Mouse (Mus musculus): ENCODE data around the gene Cyb5r4.
A peak's percentile ranks its signal among the peaks of the same experiment; 100 is the strongest.
"Not testable (repeated sequence)": the region's sequence is repeated elsewhere in the genome, so short reads cannot be mapped to it uniquely, and the experiment has no call there.

Cyb5r4 gene

GRCm38 (mm10) chr9:87021778-87022523 lies at the start of gene Cyb5r4:
TSS of gene Cyb5r4 (plus strand) at chr9:87022014.
- peak; percentile 93 for DNase-seq

- DNase-seq: not testable (repeated sequence)
These were observed 49.3 kb upstream of the Cyb5r4 start for GRCm38 (mm10) chr9:86972471-86972870.

- peak; percentile 5 for DNase-seq
These were observed 48.3 kb upstream of the Cyb5r4 start for GRCm38 (mm10) chr9:86973562-86973961.

- DNase-seq: no peak
These were observed 44.9 kb upstream of the Cyb5r4 start for GRCm38 (mm10) chr9:86976896-86977295.

GRCm38 (mm10) chr9:86978257-86978907 lies 43.4 kb upstream of the Cyb5r4 start:
- no peak for DNase-seq

- no peak for DNase-seq
These were observed 41.8 kb upstream of the Cyb5r4 start for GRCm38 (mm10) chr9:86980048-86980447.

GRCm38 (mm10) chr9:86980942-86981341 lies 40.9 kb upstream of the Cyb5r4 start:
- DNase-seq: no peak

GRCm38 (mm10) chr9:86981551-86981950 lies 40.3 kb upstream of the Cyb5r4 start:
- DNase-seq: no peak

- DNase-seq: no peak
These were observed 37.2 kb upstream of the Cyb5r4 start for GRCm38 (mm10) chr9:86984583-86984982.

- no peak for DNase-seq
These were observed 36.7 kb upstream of the Cyb5r4 start for GRCm38 (mm10) chr9:86985105-86985504.

GRCm38 (mm10) chr9:86986703-86987296 lies 35.0 kb upstream of the Cyb5r4 start:
- DNase-seq: no peak

- DNase-seq: no peak
These were observed 32.0 kb upstream of the Cyb5r4 start for GRCm38 (mm10) chr9:86989822-86990221.

GRCm38 (mm10) chr9:86991758-86992157 lies 30.1 kb upstream of the Cyb5r4 start:
- DNase-seq: no peak

- DNase-seq: no peak
These were observed 24.6 kb upstream of the Cyb5r4 start for GRCm38 (mm10) chr9:86997046-86997691.

GRCm38 (mm10) chr9:86999956-87000582 lies 21.7 kb upstream of the Cyb5r4 start:
- peak; percentile 45 for DNase-seq

GRCm38 (mm10) chr9:87004701-87005434 lies 16.9 kb upstream of the Cyb5r4 start:
- DNase-seq: no peak

GRCm38 (mm10) chr9:87005435-87005779 lies 16.4 kb upstream of the Cyb5r4 start:
- DNase-seq: no peak

GRCm38 (mm10) chr9:87008507-87008906 lies 13.3 kb upstream of the Cyb5r4 start:
- DNase-seq: no peak

- DNase-seq: no peak
These were observed 12.9 kb upstream of the Cyb5r4 start for GRCm38 (mm10) chr9:87008919-87009318.

GRCm38 (mm10) chr9:87015288-87015937 lies 6.4 kb upstream of the Cyb5r4 start, which contains the start of gene Ripply2:
TSS of gene Ripply2 (plus strand) at chr9:87015537.
- peak; percentile 69 for DNase-seq

- DNase-seq: no peak
These were observed 5.9 kb upstream of the Cyb5r4 start for GRCm38 (mm10) chr9:87015938-87016294.

GRCm38 (mm10) chr9:87025764-87026163 lies 4.0 kb downstream of the Cyb5r4 start:
- DNase-seq: no peak
